Mouse (Mus musculus) stomach, embryonic 14.5 days (tissue): Measurements from ENCODE around the gene Arhgef28. TPM values are rescaled to one million over a fixed set of nuclear protein-coding genes. Genes with fewer than 3 reads are reported as not detected.
A peak's percentile ranks its signal among the peaks of the same experiment; 100 is the strongest.

Experiments used
- ATAC-seq: fragments of 200-750 bp; cut with Nextera tagmentation; 2 replicates; pipeline ENCODE4 v1.8.0; 2017; ENCODE audit warnings: low read depth, moderate TSS enrichment; ENCODE audit not compliant: insufficient number of reproducible peaks, insufficient read depth, low FRiP score
- H3K27ac ChIP-seq: fragments of 300-500 bp; sonication (generic); 2 replicates; pipeline ENCODE4 v1.5.1; 2014; ENCODE audit warnings: mild to moderate bottlenecking, low read length, moderate library complexity, mixed read lengths
- H3K27me3 ChIP-seq: fragments of 300-500 bp; sonication (generic); 2 replicates; pipeline ENCODE4 v1.6.1; 2014; ENCODE audit warnings: low read length, control low read depth, mixed read lengths; ENCODE audit not compliant: control insufficient read depth, insufficient read depth
- H3K36me3 ChIP-seq: fragments of 300-500 bp; sonication (generic); 2 replicates; pipeline ENCODE4 v1.6.1; 2014; ENCODE audit warnings: mild to moderate bottlenecking, control low read depth, low read length, moderate library complexity, mixed read lengths; ENCODE audit not compliant: control insufficient read depth, insufficient read depth
- H3K4me1 ChIP-seq: fragments of 300-500 bp; sonication (generic); 2 replicates; pipeline ENCODE4 v1.6.1; 2014; ENCODE audit warnings: low read length, control low read depth, mixed read lengths; ENCODE audit not compliant: control insufficient read depth, insufficient read depth
- H3K4me2 ChIP-seq: fragments of 300-500 bp; sonication (generic); replicated peaks from 2 replicates; pipeline ENCODE4 v1.6.1; 2014; ENCODE audit warnings: low read depth, low read length, control low read depth
- H3K4me3 ChIP-seq: fragments of 300-500 bp; sonication (generic); 2 replicates; pipeline ENCODE4 v1.5.1; 2014; ENCODE audit warnings: low read depth, low read length, control low read depth
- H3K9ac ChIP-seq: fragments of 300-500 bp; sonication (generic); replicated peaks from 2 replicates; pipeline ENCODE4 v1.6.1; 2014; ENCODE audit warnings: low read depth, mild to moderate bottlenecking, control low read depth, low read length, moderate library complexity, mixed read lengths
- H3K9me3 ChIP-seq: fragments of 300-500 bp; sonication (generic); 2 replicates; pipeline ENCODE4 v1.6.1; 2016; ENCODE audit warnings: low read depth, low read length, control low read depth; ENCODE audit not compliant: control insufficient read depth
- WGBS: fragments of 180-500 bp; shearing (Covaris S2); extraction: QIAGEN DNeasy Blood & Tissue Kit; methylation state at CpG from one replicate; pipeline ENCODE4 v1.1.7; 2014; 5-methylcytosine and 5-hydroxymethylcytosine counted together
- polyA plus RNA-seq: library from polyadenylated mRNA; unstranded; fragments of >200 nt; fragmentation: Nextera tagmentation; extraction: Ambion mirVana; gene quantifications from 2 replicates; pipeline ENCODE4 v1.2.1, GENCODE M21; 2014

The Arhgef28 gene
- polyA plus RNA-seq, 1 experiment from 2014 or later, result 28.4 TPM

DNA sequence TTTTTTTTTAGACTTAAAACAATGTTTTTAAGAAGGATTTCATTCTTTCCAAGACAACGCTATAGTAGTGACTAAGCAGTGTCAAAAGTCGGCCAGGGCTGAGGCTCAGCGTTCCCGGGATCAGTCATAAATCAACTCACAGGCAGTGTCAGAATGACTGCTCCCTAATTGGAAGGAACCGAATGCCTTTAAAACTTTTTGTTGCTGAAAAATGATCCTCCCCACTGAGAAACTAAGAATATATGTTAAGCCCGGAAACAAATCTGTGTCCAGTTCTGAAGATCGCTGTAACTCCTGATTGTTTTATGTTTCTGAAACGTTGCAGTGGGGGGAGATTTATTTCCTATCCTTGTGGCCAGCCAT, 278.1 kb downstream of the Arhgef28 start:
- 0 out of 2 replicates have a peak overlapping the region, but pooled peaks have one; percentile 19 for H3K4me2 ChIP-seq
- no peak overlapping the region for H3K9ac ChIP-seq
- ATAC-seq, result no peak

GRCm38 (mm10) chr13:97927376-97928134, 278.7 kb downstream of the Arhgef28 start:
- H3K4me1 ChIP-seq, result peaks cover 11% of the 10 kb centered on the region; the same call in 1 of the 2 replicates
- H3K36me3 ChIP-seq, result 0 out of 2 replicates have a peak, but pooled peaks cover 4% of the 10 kb centered on the region
- no peak for ATAC-seq
- 23% methylated on average over 14 of the region's 14 CpGs for WGBS
- no peaks in the 10 kb centered on the region for H3K27me3 ChIP-seq
- no peaks in the 10 kb centered on the region for H3K9me3 ChIP-seq
- no peak overlapping the region for H3K9ac ChIP-seq
- H3K4me3 ChIP-seq, result no peak overlapping the region
- H3K4me2 ChIP-seq, result 0 out of 2 replicates have a peak overlapping the region, but pooled peaks have one; percentile 19
- no peak overlapping the region for H3K27ac ChIP-seq

More for the DNA sequence above, 278.1 kb downstream of the Arhgef28 start:
- Histone ChIP-seq H3K4me3 (no peak overlapping the region), H3K27me3 (no peaks in the 10 kb centered on the region), H3K4me1 (peaks cover 11% of the 10 kb centered on the region; the same call in 1 of the 2 replicates), H3K36me3 (0 out of 2 replicates have a peak, but pooled peaks cover 4% of the 10 kb centered on the region), H3K27ac (no peak overlapping the region), H3K9me3 (no peaks in the 10 kb centered on the region)
- WGBS, result 8% methylated on average over 8 of the region's 8 CpGs

- H3K27ac ChIP-seq, result no peak overlapping the region
- WGBS, result 77% methylated on average over 10 of the region's 10 CpGs
- no peak for ATAC-seq
- no peaks in the 10 kb centered on the region for H3K27me3 ChIP-seq
- H3K9ac ChIP-seq, result no peak overlapping the region
- H3K4me2 ChIP-seq, result no peak overlapping the region
- H3K9me3 ChIP-seq, result no peaks in the 10 kb centered on the region
- 0 out of 2 replicates have a peak, but pooled peaks cover 4% of the 10 kb centered on the region for H3K36me3 ChIP-seq
- H3K4me3 ChIP-seq, result no peak overlapping the region
- H3K4me1 ChIP-seq, result peaks cover 11% of the 10 kb centered on the region; the same call in 1 of the 2 replicates
Measured at GRCm38 (mm10) chr13:97926371-97926770, 279.9 kb downstream of the Arhgef28 start.

DNA sequence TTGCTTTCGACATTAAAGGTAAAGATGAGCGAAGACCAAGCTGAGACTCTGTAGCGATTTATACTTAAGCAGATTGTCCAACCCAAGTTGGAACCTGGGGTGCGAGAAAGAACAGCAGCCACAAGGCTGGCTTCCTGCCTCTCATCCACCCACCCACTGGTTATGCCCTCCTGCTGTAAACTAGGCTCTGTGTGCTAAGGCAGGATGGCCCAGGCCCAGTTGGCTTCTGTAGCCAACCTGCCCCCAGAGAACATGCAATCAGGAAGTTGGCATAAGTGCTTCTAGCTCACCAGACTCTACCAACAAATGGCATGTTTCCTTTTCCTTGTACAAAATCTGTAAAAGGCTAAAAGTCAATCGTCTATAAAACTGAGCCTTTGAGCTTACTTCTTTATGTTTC, 283.2 kb downstream of the Arhgef28 start:
- Histone ChIP-seq H3K4me1 (peaks cover 9% of the 10 kb centered on the region; the same call in 1 of the 2 replicates), H3K4me2 (no peak overlapping the region), H3K4me3 (no peak overlapping the region), H3K9ac (no peak overlapping the region), H3K27ac (no peak overlapping the region), H3K27me3 (no peaks in the 10 kb centered on the region), H3K9me3 (no peaks in the 10 kb centered on the region), H3K36me3 (no peaks in the 10 kb centered on the region)
- WGBS, result 94% methylated on average over 5 of the region's 5 CpGs
- no peak for ATAC-seq

GRCm38 (mm10) chr13:97919590-97919989, 286.6 kb downstream of the Arhgef28 start:
- no peak overlapping the region for H3K27ac ChIP-seq
- H3K27me3 ChIP-seq, result no peaks in the 10 kb centered on the region
- no peaks in the 10 kb centered on the region for H3K4me1 ChIP-seq
- H3K4me2 ChIP-seq, result no peak overlapping the region
- no peaks in the 10 kb centered on the region for H3K36me3 ChIP-seq
- no peak overlapping the region for H3K4me3 ChIP-seq
- no peak overlapping the region for H3K9ac ChIP-seq
- 64% methylated on average over 8 of the region's 8 CpGs for WGBS
- no peak for ATAC-seq
- no peaks in the 10 kb centered on the region for H3K9me3 ChIP-seq

GRCm38 (mm10) chr13:97918117-97918900, 287.9 kb downstream of the Arhgef28 start:
- Histone ChIP-seq H3K4me3 (no peak overlapping the region), H3K27me3 (no peaks in the 10 kb centered on the region), H3K27ac (no peak overlapping the region), H3K36me3 (no peaks in the 10 kb centered on the region), H3K4me1 (no peaks in the 10 kb centered on the region), H3K4me2 (no peak overlapping the region), H3K9me3 (no peaks in the 10 kb centered on the region), H3K9ac (no peak overlapping the region)
- WGBS, result 72% methylated on average over 12 of the region's 12 CpGs
- ATAC-seq, result no peak

DNA sequence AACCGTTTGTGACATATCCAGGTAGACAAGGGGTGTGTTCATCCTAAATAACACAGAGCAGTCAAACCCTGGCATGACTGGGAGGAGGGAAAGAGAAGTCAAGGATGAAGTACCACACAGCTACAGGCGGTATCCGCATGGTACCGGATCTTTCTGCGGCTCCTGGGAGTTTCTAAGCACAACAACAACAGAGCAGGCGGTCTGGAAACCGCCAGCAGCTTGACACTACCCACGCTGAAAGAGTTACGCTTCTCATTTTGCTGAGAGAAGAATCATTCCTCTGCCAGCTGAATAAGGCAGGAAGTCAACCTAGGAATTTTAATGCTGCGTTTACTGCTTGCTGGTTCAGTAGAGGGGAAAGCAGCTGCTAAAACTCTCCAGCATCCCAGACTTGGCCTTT, 295.2 kb downstream of the Arhgef28 start:
- Histone ChIP-seq H3K4me3 (no peak overlapping the region), H3K4me1 (no peaks in the 10 kb centered on the region), H3K36me3 (no peaks in the 10 kb centered on the region), H3K27ac (no peak overlapping the region), H3K9ac (no peak overlapping the region), H3K27me3 (no peaks in the 10 kb centered on the region), H3K4me2 (no peak overlapping the region), H3K9me3 (no peaks in the 10 kb centered on the region)
- 15% methylated on average over 10 of the region's 10 CpGs for WGBS
- ATAC-seq, result no peak

GRCm38 (mm10) chr13:97902821-97903220, 303.4 kb downstream of the Arhgef28 start:
- no peaks in the 10 kb centered on the region for H3K9me3 ChIP-seq
- no peaks in the 10 kb centered on the region for H3K36me3 ChIP-seq
- WGBS, result 89% methylated on average over 8 of the region's 8 CpGs
- no peak for ATAC-seq
- no peak overlapping the region for H3K4me2 ChIP-seq
- no peak overlapping the region for H3K27ac ChIP-seq
- H3K9ac ChIP-seq, result no peak overlapping the region
- H3K4me1 ChIP-seq, result no peaks in the 10 kb centered on the region
- no peak overlapping the region for H3K4me3 ChIP-seq
- no peaks in the 10 kb centered on the region for H3K27me3 ChIP-seq
